Mouse (Mus musculus): ENCODE measurements at regions not wholly inside any gene's neighbourhood (a gene's known extent, or its start where the extent isn't known, plus 50 kb on each side); places are given as distances from the start of the nearest gene placed in this dataset.

DNA sequence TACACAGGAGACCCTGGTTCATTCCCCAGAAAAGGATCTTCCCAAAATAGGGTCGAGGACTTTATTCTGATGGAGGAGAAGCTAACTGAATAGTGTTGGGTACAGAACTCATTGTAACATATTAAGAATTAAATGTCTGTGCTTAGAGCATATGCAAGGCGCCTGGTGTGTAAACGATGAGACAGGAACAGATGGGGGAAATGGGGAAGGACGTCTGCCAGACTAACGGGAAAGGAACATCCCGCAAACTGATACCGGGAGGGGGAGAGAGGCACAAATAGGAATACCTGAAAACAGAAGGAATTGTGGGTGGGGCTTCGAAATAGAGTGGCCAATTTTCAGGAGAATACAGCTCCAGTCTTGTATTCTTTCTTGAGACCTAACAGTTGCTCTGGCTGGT is 268.6 kb upstream of the Tbx3 start:
- Histone ChIP-seq H3K4me1 (ENCODE audit: insufficient read depth, low read length) (no peaks in the 10 kb centered on the region), H3K9me3 (ENCODE audit: low read length) (no peaks in the 10 kb centered on the region), H3K4me2 (ENCODE audit: low read depth, low read length) (no peak overlapping the region), H3K36me3 (ENCODE audit: insufficient read depth, low read length) (no peaks in the 10 kb centered on the region), H3K27ac (no peak overlapping the region), H3K27me3 (ENCODE audit: insufficient read depth, low read length) (no peaks in the 10 kb centered on the region), H3K4me3 (ENCODE audit: low read length) (no peak overlapping the region), H3K9ac (replicated peaks; ENCODE audit: low read length) (no peak overlapping the region)
- no peak for ATAC-seq
- TF ChIP-seq CTCF (IDR thresholded peaks at IDR 0.05; ENCODE audit: low read depth), result no peak
- WGBS, result 73% methylated on average over 8 of the region's 8 CpGs
- DNase-seq (ENCODE audit: low spot score), result no peak

DNA sequence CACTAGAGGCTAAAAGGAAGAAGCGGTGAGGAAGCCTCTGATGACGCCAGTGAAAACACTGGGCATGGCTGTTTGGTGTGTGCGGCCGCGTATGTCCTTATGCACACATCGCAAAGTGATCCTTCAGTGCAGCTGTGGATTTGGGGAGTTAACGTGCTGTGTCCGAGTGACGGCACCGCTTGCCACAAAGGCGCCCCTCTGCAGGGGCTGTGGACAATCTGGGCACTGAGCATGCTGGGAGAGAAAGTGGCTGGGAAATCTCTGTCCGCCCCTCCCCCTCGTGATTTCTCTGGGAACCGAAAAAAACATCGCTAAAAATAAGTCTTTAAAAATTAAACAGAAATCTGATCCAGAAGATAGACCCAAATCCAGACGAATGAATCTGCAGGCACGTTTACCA is 267.8 kb upstream of the Tbx3 start:
- ATAC-seq, result no peak
- no peak for TF ChIP-seq CTCF (IDR thresholded peaks at IDR 0.05; ENCODE audit: low read depth)
- no peaks in the 10 kb centered on the region for H3K27me3 ChIP-seq (ENCODE audit: insufficient read depth, low read length)
- no peaks in the 10 kb centered on the region for H3K9me3 ChIP-seq (ENCODE audit: low read length)
- H3K4me3 ChIP-seq (ENCODE audit: low read length), result no peak overlapping the region
- no peak overlapping the region for H3K27ac ChIP-seq
- DNase-seq (ENCODE audit: low spot score), result no peak
- H3K4me2 ChIP-seq (ENCODE audit: low read depth, low read length), result no peak overlapping the region
- no peak overlapping the region for H3K9ac ChIP-seq (replicated peaks; ENCODE audit: low read length)
- no peaks in the 10 kb centered on the region for H3K36me3 ChIP-seq (ENCODE audit: insufficient read depth, low read length)
- H3K4me1 ChIP-seq (ENCODE audit: insufficient read depth, low read length), result no peaks in the 10 kb centered on the region
- WGBS, result 71% methylated on average over 17 of the region's 17 CpGs

DNA sequence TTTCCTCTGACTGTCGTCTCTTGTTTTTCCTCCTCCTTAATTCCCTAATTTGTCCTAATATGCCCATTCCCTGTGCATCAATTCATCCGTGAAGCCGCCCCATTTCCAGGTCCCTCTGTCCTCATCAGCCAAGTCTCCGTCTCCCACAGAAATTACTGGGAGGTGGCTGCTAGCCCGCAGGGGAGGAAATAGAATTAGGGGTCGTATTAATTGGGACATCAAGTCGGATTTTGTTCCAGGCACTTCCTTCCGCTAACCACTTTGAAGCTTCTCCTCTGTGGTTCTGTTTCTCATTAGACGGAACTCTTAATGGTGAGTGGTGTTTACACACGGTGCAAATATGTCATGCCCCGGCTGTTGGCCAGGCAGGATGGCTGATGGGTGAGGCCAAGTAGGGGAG is 259.5 kb upstream of the Tbx3 start:
- 69% methylated on average over 11 of the region's 11 CpGs for WGBS
- no peak overlapping the region for H3K4me2 ChIP-seq (ENCODE audit: low read depth, low read length)
- no peaks in the 10 kb centered on the region for H3K9me3 ChIP-seq (ENCODE audit: low read length)
- no peak for TF ChIP-seq CTCF (IDR thresholded peaks at IDR 0.05; ENCODE audit: low read depth)
- H3K4me3 ChIP-seq (ENCODE audit: low read length), result no peak overlapping the region
- no peaks in the 10 kb centered on the region for H3K27me3 ChIP-seq (ENCODE audit: insufficient read depth, low read length)
- no peaks in the 10 kb centered on the region for H3K4me1 ChIP-seq (ENCODE audit: insufficient read depth, low read length)
- DNase-seq (ENCODE audit: low spot score) (no peak), ATAC-seq (no peak)
- no peak overlapping the region for H3K27ac ChIP-seq
- no peak overlapping the region for H3K9ac ChIP-seq (replicated peaks; ENCODE audit: low read length)
- no peaks in the 10 kb centered on the region for H3K36me3 ChIP-seq (ENCODE audit: insufficient read depth, low read length)

DNA sequence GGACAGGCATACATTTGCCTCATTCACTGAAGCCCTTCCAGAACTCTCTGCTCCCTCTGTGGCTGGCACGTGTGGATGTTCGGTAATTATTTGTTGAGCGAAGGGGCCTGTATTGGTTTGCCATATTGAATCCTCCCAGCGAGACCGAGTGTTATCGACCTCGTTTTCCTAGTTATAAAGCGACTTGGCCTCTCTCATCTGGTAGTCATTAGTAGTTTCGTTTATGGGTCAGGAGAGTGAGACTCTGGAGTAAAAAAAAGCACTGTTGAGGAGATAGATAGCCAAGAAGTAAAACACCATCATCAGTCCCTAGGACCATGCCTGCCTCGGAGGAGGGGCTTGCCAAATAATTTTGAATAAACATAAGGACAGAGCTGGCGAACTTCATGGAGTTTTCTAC is 254.6 kb upstream of the Tbx3 start:
- Histone ChIP-seq H3K27me3 (ENCODE audit: insufficient read depth, low read length) (no peaks in the 10 kb centered on the region), H3K9ac (replicated peaks; ENCODE audit: low read length) (no peak overlapping the region), H3K4me2 (ENCODE audit: low read depth, low read length) (no peak overlapping the region), H3K4me1 (ENCODE audit: insufficient read depth, low read length) (no peaks in the 10 kb centered on the region), H3K27ac (no peak overlapping the region), H3K36me3 (ENCODE audit: insufficient read depth, low read length) (no peaks in the 10 kb centered on the region), H3K4me3 (ENCODE audit: low read length) (no peak overlapping the region), H3K9me3 (ENCODE audit: low read length) (no peaks in the 10 kb centered on the region)
- no peak for TF ChIP-seq CTCF (IDR thresholded peaks at IDR 0.05; ENCODE audit: low read depth)
- DNase-seq (ENCODE audit: low spot score) (no peak), ATAC-seq (no peak)
- WGBS, result 82% methylated on average over 11 of the region's 11 CpGs

DNA sequence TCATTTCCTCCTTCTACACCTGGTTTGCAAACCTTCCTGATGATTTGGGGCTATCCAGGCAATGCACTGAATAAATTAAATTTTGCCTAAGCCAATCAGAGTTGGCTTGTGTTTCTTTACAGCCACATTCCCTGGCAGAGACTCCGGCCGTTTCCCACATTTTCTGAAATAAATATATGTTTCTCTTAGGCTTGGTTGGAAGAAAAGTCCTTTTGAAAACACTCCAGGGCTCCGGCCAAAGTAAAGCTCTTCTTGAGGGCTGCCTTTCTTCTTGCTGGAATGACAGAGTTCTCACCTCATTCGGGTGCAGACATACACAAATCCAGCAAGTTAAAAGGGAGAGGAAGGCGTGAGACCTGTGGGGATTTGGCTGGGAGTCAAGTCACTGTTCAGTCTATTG is 252.0 kb upstream of the Tbx3 start:
- DNase-seq (ENCODE audit: low spot score), result no peak

DNA sequence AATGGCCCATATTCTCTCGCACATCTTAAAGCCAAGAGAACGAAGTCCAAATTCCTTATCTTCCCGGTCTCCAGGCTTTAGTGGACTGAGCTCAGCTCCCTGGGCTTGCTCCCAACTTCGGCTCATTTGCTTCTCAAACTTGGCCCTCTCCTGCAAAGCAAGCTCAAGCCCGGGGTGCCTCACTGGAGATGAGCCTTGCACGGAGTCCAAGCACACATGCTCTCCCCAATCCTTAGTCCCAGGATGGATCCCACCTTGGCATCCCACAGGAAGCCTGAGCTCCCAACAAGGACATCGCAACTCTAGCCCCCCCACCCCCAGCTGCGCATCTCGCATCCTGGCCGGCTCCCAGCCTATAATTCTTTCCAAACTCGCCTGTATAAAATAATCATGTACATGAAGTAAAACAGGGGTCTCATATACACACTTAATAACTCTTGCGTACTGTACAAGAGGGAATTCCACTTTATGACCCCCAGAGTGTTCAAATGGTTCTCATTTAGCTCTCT is 242.9 kb upstream of the Tbx3 start:
- H3K9me3 ChIP-seq (ENCODE audit: low read length), result no peaks in the 10 kb centered on the region
- ATAC-seq (no peak), DNase-seq (ENCODE audit: low spot score) (no peak)
- no peak for TF ChIP-seq CTCF (IDR thresholded peaks at IDR 0.05; ENCODE audit: low read depth)
- H3K4me3 ChIP-seq (ENCODE audit: low read length), result no peak overlapping the region
- H3K27ac ChIP-seq, result no peak overlapping the region
- no peak overlapping the region for H3K9ac ChIP-seq (replicated peaks; ENCODE audit: low read length)
- H3K36me3 ChIP-seq (ENCODE audit: insufficient read depth, low read length), result no peaks in the 10 kb centered on the region
- WGBS, result 81% methylated on average over 12 of the region's 12 CpGs
- no peak overlapping the region for H3K4me2 ChIP-seq (ENCODE audit: low read depth, low read length)
- H3K27me3 ChIP-seq (ENCODE audit: insufficient read depth, low read length), result no peaks in the 10 kb centered on the region
- no peaks in the 10 kb centered on the region for H3K4me1 ChIP-seq (ENCODE audit: insufficient read depth, low read length)

More for the DNA sequence above, 252.0 kb upstream of the Tbx3 start:
- no peak overlapping the region for H3K27ac ChIP-seq
- no peak overlapping the region for H3K4me3 ChIP-seq (ENCODE audit: low read length)
- ATAC-seq, result no peak
- no peaks in the 10 kb centered on the region for H3K9me3 ChIP-seq (ENCODE audit: low read length)
- 60% methylated on average over 5 of the region's 5 CpGs for WGBS
- H3K36me3 ChIP-seq (ENCODE audit: insufficient read depth, low read length), result no peaks in the 10 kb centered on the region
- no peak overlapping the region for H3K4me2 ChIP-seq (ENCODE audit: low read depth, low read length)
- no peaks in the 10 kb centered on the region for H3K27me3 ChIP-seq (ENCODE audit: insufficient read depth, low read length)
- TF ChIP-seq CTCF (IDR thresholded peaks at IDR 0.05; ENCODE audit: low read depth), result no peak
- H3K4me1 ChIP-seq (ENCODE audit: insufficient read depth, low read length), result no peaks in the 10 kb centered on the region
- H3K9ac ChIP-seq (replicated peaks; ENCODE audit: low read length), result no peak overlapping the region

DNA sequence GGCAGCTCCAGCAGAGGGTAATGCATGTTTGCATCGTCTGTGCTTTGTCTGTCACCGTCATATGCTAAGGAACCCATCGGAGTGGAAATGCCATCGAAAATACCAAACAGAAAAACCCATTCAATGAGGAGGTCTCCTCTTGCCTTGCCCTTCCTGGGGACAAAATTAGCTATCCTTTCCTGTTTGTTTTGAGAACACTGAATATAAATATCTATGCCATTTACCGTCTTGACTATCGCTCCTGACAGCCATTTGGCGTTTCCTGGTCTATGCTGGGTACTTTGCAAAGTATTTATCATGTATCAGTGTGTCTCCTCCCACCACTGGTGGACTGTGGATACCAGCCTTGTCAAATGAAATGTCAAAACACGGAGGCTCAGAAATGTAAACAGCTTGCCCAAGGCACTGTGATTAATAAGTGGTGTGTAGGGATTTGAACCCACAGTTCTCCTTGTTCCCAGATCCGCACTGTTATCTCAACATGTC is 239.2 kb upstream of the Tbx3 start:
- H3K9me3 ChIP-seq (ENCODE audit: low read length), result no peaks in the 10 kb centered on the region
- no peak for TF ChIP-seq CTCF (IDR thresholded peaks at IDR 0.05; ENCODE audit: low read depth)
- H3K4me3 ChIP-seq (ENCODE audit: low read length), result no peak overlapping the region
- H3K27me3 ChIP-seq (ENCODE audit: insufficient read depth, low read length), result no peaks in the 10 kb centered on the region
- H3K9ac ChIP-seq (replicated peaks; ENCODE audit: low read length), result no peak overlapping the region
- H3K27ac ChIP-seq, result no peak overlapping the region
- no peak overlapping the region for H3K4me2 ChIP-seq (ENCODE audit: low read depth, low read length)
- no peaks in the 10 kb centered on the region for H3K36me3 ChIP-seq (ENCODE audit: insufficient read depth, low read length)
- ATAC-seq, result no peak
- no peak for DNase-seq (ENCODE audit: low spot score)
- WGBS, result 81% methylated on average over 9 of the region's 9 CpGs
- H3K4me1 ChIP-seq (ENCODE audit: insufficient read depth, low read length), result no peaks in the 10 kb centered on the region
